Mouse (Mus musculus): ENCODE data around the gene Gm45261.
A peak's percentile ranks its signal among the peaks of the same experiment; 100 is the strongest.

Gm45261 gene

DNA sequence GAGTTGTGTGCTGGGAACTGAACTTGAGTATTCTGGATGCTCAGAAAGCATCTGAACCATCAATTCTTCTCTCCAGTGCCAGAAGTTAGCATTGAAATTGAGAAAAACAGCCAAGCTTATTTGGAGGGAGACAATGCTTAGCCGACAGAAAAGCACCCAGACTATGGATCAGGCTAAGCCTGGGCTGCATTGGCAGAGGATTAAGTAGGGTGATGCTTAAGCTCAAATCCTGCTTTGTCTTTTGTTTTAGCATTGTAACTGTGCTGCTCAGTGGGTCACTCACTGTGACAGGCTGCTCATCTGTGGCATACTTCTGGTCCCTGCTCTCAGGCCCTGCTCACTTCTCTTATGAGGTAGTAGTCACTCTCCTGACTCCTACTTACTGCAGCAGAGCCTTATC lies 36.6 kb downstream of the Gm45261 start:
- Histone ChIP-seq H3K27me3 (ENCODE audit: insufficient read depth, low read length) (no peaks in the 10 kb centered on the region), H3K4me1 (replicated peaks; ENCODE audit: low read depth, low read length) (no peaks in the 10 kb centered on the region), H3K4me3 (replicated peaks; ENCODE audit: low read length) (no peak overlapping the region), H3K36me3 (ENCODE audit: insufficient read depth, low read length) (no peaks in the 10 kb centered on the region), H3K9me3 (ENCODE audit: low read length) (no peaks in the 10 kb centered on the region)
- no peak for TF ChIP-seq POU5F1 (IDR thresholded peaks at IDR 0.05; ENCODE audit: borderline replicate concordance, low read length)
- TF ChIP-seq NANOG (IDR thresholded peaks at IDR 0.05; ENCODE audit: borderline replicate concordance, low read length) = no peak
- TF ChIP-seq CTCF (conservative IDR thresholded peaks at IDR 0.05; ENCODE audit: low read length) = no peak

DNA sequence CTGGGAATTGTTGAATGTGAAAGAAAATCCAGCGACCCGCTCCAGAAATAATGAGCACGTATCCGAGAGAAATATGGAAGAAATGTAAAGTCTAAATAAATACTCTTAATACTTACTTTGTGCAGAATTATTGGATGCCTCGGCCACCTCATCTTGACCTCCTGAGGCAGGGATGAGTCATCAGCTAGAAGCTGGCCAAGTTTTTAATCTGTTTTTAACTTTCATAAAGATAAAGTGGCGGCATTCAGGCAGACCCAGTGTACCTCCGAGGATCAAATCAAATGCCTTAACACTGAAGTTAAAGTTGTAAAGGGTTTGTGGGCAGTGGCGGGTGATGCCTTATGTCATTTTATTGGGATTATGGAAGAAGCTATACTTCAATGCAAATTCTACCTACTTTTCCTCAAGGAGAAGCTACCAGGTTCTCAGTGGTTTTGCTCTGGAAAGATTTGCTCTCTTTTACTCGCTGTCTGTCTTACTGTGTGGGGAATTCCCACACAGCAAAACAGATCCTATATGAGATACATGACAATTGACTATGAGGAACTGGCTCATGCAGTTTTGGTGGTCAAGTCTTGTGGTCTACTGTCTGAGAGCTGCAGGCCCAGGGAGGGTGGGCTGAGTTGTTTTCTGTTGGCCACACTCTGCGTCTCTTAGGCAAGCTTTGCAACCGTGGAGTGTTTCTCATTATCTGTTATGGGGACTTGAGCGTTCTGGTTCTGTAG lies 42.8 kb downstream of the Gm45261 start:
- H3K27me3 ChIP-seq (ENCODE audit: insufficient read depth, low read length) = no peaks in the 10 kb centered on the region
- H3K4me1 ChIP-seq (replicated peaks; ENCODE audit: low read depth, low read length) = no peaks in the 10 kb centered on the region
- H3K9me3 ChIP-seq (ENCODE audit: low read length) = no peaks in the 10 kb centered on the region
- no peak for TF ChIP-seq NANOG (IDR thresholded peaks at IDR 0.05; ENCODE audit: borderline replicate concordance, low read length)
- TF ChIP-seq POU5F1 (IDR thresholded peaks at IDR 0.05; ENCODE audit: borderline replicate concordance, low read length) = no peak
- TF ChIP-seq CTCF (conservative IDR thresholded peaks at IDR 0.05; ENCODE audit: low read length) = no peak
- H3K36me3 ChIP-seq (ENCODE audit: insufficient read depth, low read length) = no peaks in the 10 kb centered on the region
- no peak overlapping the region for H3K4me3 ChIP-seq (replicated peaks; ENCODE audit: low read length)

- TF ChIP-seq CTCF (conservative IDR thresholded peaks at IDR 0.05; ENCODE audit: low read length) = no peak
- no peak for TF ChIP-seq NANOG (IDR thresholded peaks at IDR 0.05; ENCODE audit: borderline replicate concordance, low read length)
- TF ChIP-seq POU5F1 (IDR thresholded peaks at IDR 0.05; ENCODE audit: borderline replicate concordance, low read length) = no peak
- H3K4me3 ChIP-seq (replicated peaks; ENCODE audit: low read length) = no peak overlapping the region
- no peaks in the 10 kb centered on the region for H3K36me3 ChIP-seq (ENCODE audit: insufficient read depth, low read length)
- no peaks in the 10 kb centered on the region for H3K4me1 ChIP-seq (replicated peaks; ENCODE audit: low read depth, low read length)
- H3K27me3 ChIP-seq (ENCODE audit: insufficient read depth, low read length) = no peaks in the 10 kb centered on the region
- no peaks in the 10 kb centered on the region for H3K9me3 ChIP-seq (ENCODE audit: low read length)
Observed at GRCm38 (mm10) chr1:80416329-80416728, 44.9 kb downstream of the Gm45261 start.

GRCm38 (mm10) chr1:80412521-80412920 lies 48.7 kb downstream of the Gm45261 start:
- Histone ChIP-seq H3K36me3 (ENCODE audit: insufficient read depth, low read length) (no peaks in the 10 kb centered on the region), H3K4me3 (replicated peaks; ENCODE audit: low read length) (no peak overlapping the region), H3K4me1 (replicated peaks; ENCODE audit: low read depth, low read length) (no peaks in the 10 kb centered on the region), H3K9me3 (ENCODE audit: low read length) (no peaks in the 10 kb centered on the region), H3K27me3 (ENCODE audit: insufficient read depth, low read length) (no peaks in the 10 kb centered on the region)
- TF ChIP-seq NANOG (IDR thresholded peaks at IDR 0.05; ENCODE audit: borderline replicate concordance, low read length) (no peak), POU5F1 (IDR thresholded peaks at IDR 0.05; ENCODE audit: borderline replicate concordance, low read length) (no peak), CTCF (conservative IDR thresholded peaks at IDR 0.05; ENCODE audit: low read length) (no peak)

- TF ChIP-seq NANOG (IDR thresholded peaks at IDR 0.05; ENCODE audit: borderline replicate concordance, low read length) (no peak), POU5F1 (IDR thresholded peaks at IDR 0.05; ENCODE audit: borderline replicate concordance, low read length) (no peak), CTCF (conservative IDR thresholded peaks at IDR 0.05; ENCODE audit: low read length) (no peak)
- Histone ChIP-seq H3K9me3 (ENCODE audit: low read length) (0 out of 2 replicates have a peak, but pooled peaks cover 2% of the 10 kb centered on the region), H3K27me3 (ENCODE audit: insufficient read depth, low read length) (no peaks in the 10 kb centered on the region), H3K4me3 (replicated peaks; ENCODE audit: low read length) (no peak overlapping the region), H3K36me3 (ENCODE audit: insufficient read depth, low read length) (no peaks in the 10 kb centered on the region), H3K4me1 (replicated peaks; ENCODE audit: low read depth, low read length) (no peaks in the 10 kb centered on the region)
Observed at GRCm38 (mm10) chr1:80410229-80410973, 50.8 kb downstream of the Gm45261 start.

- Histone ChIP-seq H3K27me3 (ENCODE audit: insufficient read depth, low read length) (no peaks in the 10 kb centered on the region), H3K36me3 (ENCODE audit: insufficient read depth, low read length) (no peaks in the 10 kb centered on the region), H3K4me1 (replicated peaks; ENCODE audit: low read depth, low read length) (no peaks in the 10 kb centered on the region), H3K9me3 (ENCODE audit: low read length) (0 out of 2 replicates have a peak, but pooled peaks cover 5% of the 10 kb centered on the region), H3K4me3 (replicated peaks; ENCODE audit: low read length) (no peak overlapping the region)
- no peak for TF ChIP-seq NANOG (IDR thresholded peaks at IDR 0.05; ENCODE audit: borderline replicate concordance, low read length)
- TF ChIP-seq POU5F1 (IDR thresholded peaks at IDR 0.05; ENCODE audit: borderline replicate concordance, low read length) = no peak
- no peak for TF ChIP-seq CTCF (conservative IDR thresholded peaks at IDR 0.05; ENCODE audit: low read length)
Observed at GRCm38 (mm10) chr1:80409467-80410105, 51.7 kb downstream of the Gm45261 start.

DNA sequence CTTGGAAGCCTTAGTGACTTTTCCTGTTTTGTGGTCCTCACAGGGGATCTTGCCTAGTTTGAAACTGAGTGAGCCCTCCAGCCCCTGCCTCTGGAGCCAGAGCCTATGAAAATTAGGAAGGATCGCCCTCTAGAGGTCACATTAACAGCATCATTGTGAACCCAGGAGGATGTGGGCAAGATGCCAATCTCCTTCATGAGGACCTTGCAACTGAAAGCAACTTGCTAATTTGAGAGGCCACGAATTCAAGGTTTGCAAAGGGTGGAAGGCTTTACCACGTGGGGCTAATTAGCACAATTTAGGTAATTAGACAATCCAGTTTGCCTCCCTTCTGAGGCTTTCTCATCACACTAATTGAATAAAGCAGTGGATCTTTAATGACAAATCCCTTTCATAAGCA lies 52.7 kb downstream of the Gm45261 start:
- Histone ChIP-seq H3K4me1 (replicated peaks; ENCODE audit: low read depth, low read length) (no peaks in the 10 kb centered on the region), H3K36me3 (ENCODE audit: insufficient read depth, low read length) (no peaks in the 10 kb centered on the region), H3K27me3 (ENCODE audit: insufficient read depth, low read length) (no peaks in the 10 kb centered on the region), H3K4me3 (replicated peaks; ENCODE audit: low read length) (no peak overlapping the region), H3K9me3 (ENCODE audit: low read length) (0 out of 2 replicates have a peak, but pooled peaks cover 5% of the 10 kb centered on the region)
- TF ChIP-seq POU5F1 (IDR thresholded peaks at IDR 0.05; ENCODE audit: borderline replicate concordance, low read length) = no peak
- no peak for TF ChIP-seq NANOG (IDR thresholded peaks at IDR 0.05; ENCODE audit: borderline replicate concordance, low read length)
- TF ChIP-seq CTCF (conservative IDR thresholded peaks at IDR 0.05; ENCODE audit: low read length) = peak; percentile 59

- Histone ChIP-seq H3K4me3 (replicated peaks; ENCODE audit: low read length) (no peak overlapping the region), H3K4me1 (replicated peaks; ENCODE audit: low read depth, low read length) (peaks cover 6% of the 10 kb centered on the region), H3K27me3 (ENCODE audit: insufficient read depth, low read length) (no peaks in the 10 kb centered on the region), H3K36me3 (ENCODE audit: insufficient read depth, low read length) (no peaks in the 10 kb centered on the region), H3K9me3 (ENCODE audit: low read length) (0 out of 2 replicates have a peak, but pooled peaks cover 5% of the 10 kb centered on the region)
- TF ChIP-seq CTCF (conservative IDR thresholded peaks at IDR 0.05; ENCODE audit: low read length) = no peak
- TF ChIP-seq POU5F1 (IDR thresholded peaks at IDR 0.05; ENCODE audit: borderline replicate concordance, low read length) = no peak
Observed at GRCm38 (mm10) chr1:80404196-80404595, 57.1 kb downstream of the Gm45261 start.
